Mouse (Mus musculus) stomach, postnatal 0 days (tissue): ENCODE data around the gene Ptbp3. TPM values are rescaled to one million over a fixed set of nuclear protein-coding genes. Genes with fewer than 3 reads are reported as not detected.
"Not testable (repeated sequence)": the region's sequence is repeated elsewhere in the genome, so short reads cannot be mapped to it uniquely, and the experiment has no call there.

Experiments
- ATAC-seq: fragments of 200-750 bp; cut with Nextera tagmentation; 2 replicates; pipeline ENCODE4 v1.8.0; 2017; ENCODE audit not compliant: low FRiP score, low TSS enrichment
- DNase-seq: peaks from one replicate; pipeline ENCODE4 v3.0.0-alpha.2; 2016; ENCODE audit warnings: low spot score
- H3K27ac ChIP-seq: fragments of 300-500 bp; sonication (generic); replicated peaks from 2 replicates; pipeline ENCODE4 v1.5.1; 2014; ENCODE audit warnings: mild to moderate bottlenecking, control low read depth
- H3K27me3 ChIP-seq: fragments of 300-500 bp; sonication (generic); 2 replicates; pipeline ENCODE4 v1.6.1; 2014; ENCODE audit warnings: low read length; ENCODE audit not compliant: control insufficient read depth, insufficient read depth
- H3K36me3 ChIP-seq: fragments of 300-500 bp; sonication (generic); 2 replicates; pipeline ENCODE4 v1.6.1; 2014; ENCODE audit warnings: low read length, mixed read lengths; ENCODE audit not compliant: control insufficient read depth, insufficient read depth
- H3K4me1 ChIP-seq: fragments of 300-500 bp; sonication (generic); replicated peaks from 2 replicates; pipeline ENCODE4 v1.6.1; 2014; ENCODE audit warnings: antibody characterized with exemption; ENCODE audit not compliant: control insufficient read depth, insufficient read depth
- H3K4me2 ChIP-seq: fragments of 300-500 bp; sonication (generic); replicated peaks from 2 replicates; pipeline ENCODE4 v1.6.1; 2014; ENCODE audit warnings: low read depth, mild to moderate bottlenecking, control low read depth, moderate library complexity
- H3K4me3 ChIP-seq: fragments of 300-500 bp; sonication (generic); 2 replicates; pipeline ENCODE4 v1.5.1; 2014; ENCODE audit warnings: low read depth, low read length, control low read depth
- H3K9ac ChIP-seq: fragments of 300-500 bp; sonication (generic); 2 replicates; pipeline ENCODE4 v1.6.1; 2014; ENCODE audit warnings: mild to moderate bottlenecking, low read length, control low read depth, mixed read lengths
- H3K9me3 ChIP-seq: fragments of 300-500 bp; sonication (generic); 2 replicates; pipeline ENCODE4 v1.6.1; 2016; ENCODE audit warnings: low read length; ENCODE audit not compliant: control insufficient read depth
- CTCF ChIP-seq: IDR thresholded peaks from 2 replicates; pipeline ENCODE4 v1.5.1; 2016; ENCODE audit warnings: antibody characterized with exemption, low read depth, mild to moderate bottlenecking, moderate library complexity
- EP300 ChIP-seq: optimal IDR thresholded peaks from 2 replicates; pipeline ENCODE3; 2016; ENCODE audit warnings: antibody characterized with exemption
- WGBS: fragments of 180-500 bp; shearing (Covaris S2); extraction: QIAGEN DNeasy Blood & Tissue Kit; methylation state at CpG from one replicate; pipeline ENCODE4 v1.1.7; 2014; 5-methylcytosine and 5-hydroxymethylcytosine counted together
- polyA plus RNA-seq: library from polyadenylated mRNA; unstranded; fragments of >200 nt; fragmentation: Nextera tagmentation; extraction: Ambion mirVana; gene quantifications from 2 replicates; pipeline ENCODE4 v1.2.1, GENCODE M21; 2015

The Ptbp3 gene
- polyA plus RNA-seq, 1 experiment from 2014 or later, result 34.8 TPM

GRCm38 (mm10) chr4:59569538-59569937 lies 20.4 kb upstream of the Ptbp3 start:
- peak; percentile 71; the same call in 1 of the 2 replicates for ATAC-seq
- 2% methylated on average over 7 of the region's 7 CpGs for WGBS

GRCm38 (mm10) chr4:59567576-59568260 lies 18.6 kb upstream of the Ptbp3 start:
- 79% methylated on average over 6 of the region's 6 CpGs for WGBS
- no peak overlapping the region for H3K4me3 ChIP-seq
- H3K27ac ChIP-seq, result no peak overlapping the region
- no peak overlapping the region for H3K9ac ChIP-seq
- H3K9me3 ChIP-seq, result no peaks in the 10 kb centered on the region
- no peak overlapping the region for H3K4me2 ChIP-seq
- no peak for DNase-seq
- no peak for ATAC-seq
- H3K27me3 ChIP-seq, result no peaks in the 10 kb centered on the region
- TF ChIP-seq EP300 (no peak), CTCF (no peak)
- no peaks in the 10 kb centered on the region for H3K36me3 ChIP-seq
- H3K4me1 ChIP-seq, result no peaks in the 10 kb centered on the region

More at GRCm38 (mm10) chr4:59569538-59569937, 20.4 kb upstream of the Ptbp3 start:
- TF ChIP-seq EP300, result no peak
- TF ChIP-seq CTCF, result peak; percentile 86
- no peak overlapping the region for H3K4me3 ChIP-seq
- no peaks in the 10 kb centered on the region for H3K36me3 ChIP-seq
- H3K9ac ChIP-seq, result no peak overlapping the region
- no peaks in the 10 kb centered on the region for H3K4me1 ChIP-seq
- H3K27ac ChIP-seq, result no peak overlapping the region
- H3K27me3 ChIP-seq, result no peaks in the 10 kb centered on the region
- DNase-seq, result peak; percentile 70
- no peaks in the 10 kb centered on the region for H3K9me3 ChIP-seq
- no peak overlapping the region for H3K4me2 ChIP-seq

GRCm38 (mm10) chr4:59565571-59566188 lies 16.5 kb upstream of the Ptbp3 start:
- no peaks in the 10 kb centered on the region for H3K27me3 ChIP-seq
- DNase-seq, result no peak
- no peaks in the 10 kb centered on the region for H3K36me3 ChIP-seq
- 71% methylated on average over 8 of the region's 8 CpGs for WGBS
- H3K9me3 ChIP-seq, result no peaks in the 10 kb centered on the region
- no peaks in the 10 kb centered on the region for H3K4me1 ChIP-seq
- H3K4me3 ChIP-seq, result no peak overlapping the region
- no peak overlapping the region for H3K4me2 ChIP-seq
- no peak for ATAC-seq
- no peak overlapping the region for H3K27ac ChIP-seq
- TF ChIP-seq EP300 (no peak), CTCF (no peak)
- no peak overlapping the region for H3K9ac ChIP-seq

- H3K4me2 ChIP-seq, result no peak overlapping the region
- WGBS, result 81% methylated on average over 3 of the region's 3 CpGs
- H3K9ac ChIP-seq, result no peak overlapping the region
- ATAC-seq, result no peak
- H3K4me1 ChIP-seq, result no peaks in the 10 kb centered on the region
- DNase-seq, result no peak
- H3K9me3 ChIP-seq, result no peaks in the 10 kb centered on the region
- no peak overlapping the region for H3K4me3 ChIP-seq
- H3K27ac ChIP-seq, result no peak overlapping the region
- H3K27me3 ChIP-seq, result no peaks in the 10 kb centered on the region
- no peak for TF ChIP-seq CTCF
- H3K36me3 ChIP-seq, result no peaks in the 10 kb centered on the region
Observed at GRCm38 (mm10) chr4:59564128-59564527, 15.0 kb upstream of the Ptbp3 start.

GRCm38 (mm10) chr4:59560141-59560540 lies 11.0 kb upstream of the Ptbp3 start:
- 90% methylated on average over 6 of the region's 6 CpGs for WGBS
- Histone ChIP-seq H3K9me3 (no peaks in the 10 kb centered on the region), H3K4me1 (no peaks in the 10 kb centered on the region), H3K27ac (no peak overlapping the region), H3K4me3 (no peak overlapping the region), H3K36me3 (no peaks in the 10 kb centered on the region), H3K4me2 (no peak overlapping the region), H3K27me3 (no peaks in the 10 kb centered on the region), H3K9ac (no peak overlapping the region)
- ATAC-seq (no peak), DNase-seq (no peak)
- TF ChIP-seq CTCF (no peak), EP300 (no peak)

- ATAC-seq (no peak), DNase-seq (no peak)
- WGBS, result 62% methylated on average over 6 of the region's 6 CpGs
Observed at GRCm38 (mm10) chr4:59558096-59558720, 9.0 kb upstream of the Ptbp3 start.

GRCm38 (mm10) chr4:59557343-59557742 lies 8.2 kb upstream of the Ptbp3 start:
- H3K27me3 ChIP-seq, H3K4me1 ChIP-seq, ATAC-seq, H3K9me3 ChIP-seq, H3K27ac ChIP-seq, H3K9ac ChIP-seq, H3K4me3 ChIP-seq, H3K36me3 ChIP-seq, H3K4me2 ChIP-seq, DNase-seq: not testable (repeated sequence)
- WGBS, result 97% methylated on average over 4 of the region's 4 CpGs

More at GRCm38 (mm10) chr4:59558096-59558720, 9.0 kb upstream of the Ptbp3 start:
- no peak overlapping the region for H3K9ac ChIP-seq
- no peak for TF ChIP-seq EP300
- TF ChIP-seq CTCF, result no peak
- H3K27ac ChIP-seq, result no peak overlapping the region
- no peak overlapping the region for H3K4me2 ChIP-seq
- H3K36me3 ChIP-seq, result no peaks in the 10 kb centered on the region
- H3K4me1 ChIP-seq, result no peaks in the 10 kb centered on the region
- H3K27me3 ChIP-seq, result no peaks in the 10 kb centered on the region
- H3K4me3 ChIP-seq, result no peak overlapping the region
- no peaks in the 10 kb centered on the region for H3K9me3 ChIP-seq
